ENCODE assay signal across 8 mouse cellular contexts in the genomic region with DNA sequence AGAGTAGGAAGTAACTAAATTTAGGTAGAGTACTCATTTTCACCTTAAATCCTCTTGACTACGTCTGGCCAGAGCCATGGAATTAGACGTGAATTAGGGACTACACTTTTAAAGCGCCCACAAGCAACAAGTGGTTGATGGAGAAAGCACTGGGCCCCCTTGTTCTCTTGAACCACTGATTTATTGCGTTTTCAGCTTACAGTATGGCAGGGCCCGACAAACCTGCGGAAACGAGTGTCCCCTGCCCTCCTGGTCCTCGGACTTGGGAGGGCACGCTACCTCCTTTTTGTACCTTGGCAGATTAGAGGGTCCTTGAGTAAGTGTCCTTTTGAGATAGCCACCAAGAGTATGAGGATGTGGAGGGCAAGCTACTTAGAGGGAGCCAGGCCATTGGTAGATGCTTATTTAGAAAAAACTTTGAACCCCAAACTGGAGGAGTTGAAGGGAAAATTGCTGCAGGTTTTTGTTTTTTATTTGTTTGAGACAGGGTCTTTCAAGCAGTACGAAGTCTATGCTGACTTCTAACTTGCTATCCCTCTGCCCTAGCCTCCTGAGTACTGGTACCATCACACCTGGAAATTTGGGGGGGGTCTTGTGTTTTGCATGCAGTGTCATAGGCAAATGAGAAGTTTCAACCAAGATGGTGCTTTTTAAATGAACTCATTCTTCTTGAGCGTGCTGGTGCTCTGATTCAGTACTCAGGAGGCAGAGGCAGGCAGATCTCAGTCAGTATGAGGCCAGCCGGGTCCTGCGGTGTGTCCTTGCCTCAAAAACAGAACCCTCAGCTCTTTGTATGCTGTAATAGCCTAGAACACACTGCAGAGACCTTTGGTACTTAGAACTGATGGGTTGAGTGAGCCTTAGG. TPM values are rescaled to one million over a fixed set of nuclear protein-coding genes. Genes with fewer than 3 reads are reported as not detected.
DNase-seq lines count a peak whose midpoint lies in the region; ATAC-seq and TF ChIP-seq lines count a peak whose summit lies in the region.

No protein-coding gene starts in this region.

- H3K4me2 ChIP-seq in heart, embryonic 15.5 days = peak overlapping the region; percentile 96
- peak overlapping the region; percentile 83 for H3K4me2 ChIP-seq in midbrain, embryonic 12.5 days (replicated peaks)

- H3K9ac ChIP-seq in heart, embryonic 15.5 days = peak overlapping the region; percentile 97
- H3K9ac ChIP-seq in ES-E14 (ENCODE audit: insufficient read depth, low read depth, low read length, poor library complexity, severe bottlenecking) = peak overlapping the region; percentile 98
- peak overlapping the region; percentile 98; the same call in 1 of the 2 replicates for H3K9ac ChIP-seq in midbrain, embryonic 12.5 days (replicated peaks)

- peaks cover 56% of the 10 kb centered on the region for H3K4me1 ChIP-seq in heart, embryonic 15.5 days (replicated peaks)
- H3K4me1 ChIP-seq in ES-E14 (ENCODE audit: control insufficient read depth in 2 of 2, insufficient read depth in 2 of 2, low read length in 2 of 2, poor library complexity in 1 of 2) = peaks cover 13 to 17% of the 10 kb centered on the region in 2 experiments; a peak in 3 of 4 replicates
- H3K4me1 ChIP-seq in midbrain, embryonic 12.5 days = peaks cover 31% of the 10 kb centered on the region

- no peak for ATAC-seq in heart, embryonic 15.5 days (replicated peaks; ENCODE audit: insufficient number of reproducible peaks, insufficient read depth, low FRiP score, low read depth)
- no peak for ATAC-seq in midbrain, embryonic 12.5 days (ENCODE audit: low FRiP score, low read depth)

- H3K27me3 ChIP-seq in heart, embryonic 15.5 days = no peaks in the 10 kb centered on the region
- no peaks in the 10 kb centered on the region for H3K27me3 ChIP-seq in midbrain, embryonic 12.5 days

- 36% methylated on average over 13 of the region's 13 CpGs for WGBS in heart, embryonic 15.5 days
- WGBS in midbrain, embryonic 12.5 days = 36% methylated on average over 13 of the region's 13 CpGs

- no peaks in the 10 kb centered on the region for H3K36me3 ChIP-seq in heart, embryonic 15.5 days
- peaks cover 6% of the 10 kb centered on the region for H3K36me3 ChIP-seq in ES-E14 (ENCODE audit: control insufficient read depth, insufficient read depth, low read length, poor library complexity, severe bottlenecking)
- H3K36me3 ChIP-seq in midbrain, embryonic 12.5 days = no peaks in the 10 kb centered on the region

- no peaks in the 10 kb centered on the region for H3K9me3 ChIP-seq in heart, embryonic 15.5 days (replicated peaks)
- no peaks in the 10 kb centered on the region for H3K9me3 ChIP-seq in ES-E14 (ENCODE audit: control insufficient read depth, insufficient read depth, low read depth, low read length)
- H3K9me3 ChIP-seq in midbrain, embryonic 12.5 days = no peaks in the 10 kb centered on the region

- peak overlapping the region; percentile 99 for H3K27ac ChIP-seq in heart, embryonic 15.5 days
- peak overlapping the region; percentile 96; the same call in 1 of the 2 replicates for H3K27ac ChIP-seq in ES-E14 (ENCODE audit: insufficient read depth, low read depth, low read length, poor library complexity, severe bottlenecking)
- peak overlapping the region; percentile 98 for H3K27ac ChIP-seq in midbrain, embryonic 12.5 days (replicated peaks)

- peak overlapping the region; percentile 87 for H3K4me3 ChIP-seq in heart, embryonic 15.5 days
- peak overlapping the region; percentile 64 to 95 for H3K4me3 ChIP-seq in ES-E14 (ENCODE audit: insufficient read depth in 1 of 2, low read depth in 1 of 2, low read length in 2 of 2, poor library complexity in 1 of 2, severe bottlenecking in 1 of 2)
- H3K4me3 ChIP-seq in midbrain, embryonic 12.5 days = peak overlapping the region; percentile 94

- in situ Hi-C loops in ES-E14 (cut with MboI; ENCODE audit: low sequenced_read_pairs in 2 of 2, unreplicated experiment in 2 of 2) = no loop called here

- no peak for DNase-seq in heart, adult 9 months (ENCODE audit: low spot score in 2 of 2)
- DNase-seq in ES-E14 (ENCODE audit: low read depth, low spot score) (no peak), adipocyte (ENCODE audit: low spot score) (no peak)
- DNase-seq in forelimb bud, embryonic 11.5 days (ENCODE audit: low read depth, low spot score) = peak; percentile 17
- no peak for DNase-seq in ovary, postnatal 10 days (ENCODE audit: low spot score)
- no peak for DNase-seq in c-Kit-positive CD71-positive TER-119-positive erythroid progenitor cells, embryonic 14.5 days (ENCODE audit: low spot score)

TF ChIP-seq in ES-E14, 5 proteins besides CTCF, POLR2A, EP300 and RAD21:
- TF ChIP-seq ZC3H11A (IDR thresholded peaks at IDR 0.05; ENCODE audit: borderline replicate concordance, low read depth, low read length) = no peak
- TF ChIP-seq HCFC1 (IDR thresholded peaks at IDR 0.05; ENCODE audit: borderline replicate concordance, insufficient read depth, low read length) = no peak
- TF ChIP-seq MAFK (IDR thresholded peaks at IDR 0.05; ENCODE audit: insufficient read depth, low read depth, low read length) = no peak
- no peak for TF ChIP-seq ZNF384 (IDR thresholded peaks at IDR 0.05; ENCODE audit: low read depth, low read length)
- no peak for TF ChIP-seq CHD2 (IDR thresholded peaks at IDR 0.05; ENCODE audit: low read depth, low read length)

RNA-seq across cellular contexts. Expression of a gene that starts 2.4 kb away (rescaled TPM):
- 140 and 162 TPM in 2 replicates for polyA plus RNA-seq in heart, embryonic 15.5 days (2015; fragmentation: Nextera tagmentation; extraction: Ambion mirVana)
- 43.5 and 49.5 TPM in 2 replicates for total RNA-seq in ES-E14 (2012; rRNA removed)
- 237 and 256 TPM in 2 replicates for polyA plus RNA-seq in midbrain, embryonic 12.5 days (2016; fragmentation: Nextera tagmentation; extraction: Ambion mirVana)

RNA-seq across cellular contexts. Expression of a gene that starts 36.0 kb away (rescaled TPM):
- 48.0 and 63.1 TPM in 2 replicates for polyA plus RNA-seq in heart, embryonic 15.5 days (2015; fragmentation: Nextera tagmentation; extraction: Ambion mirVana)
- total RNA-seq in ES-E14 (2012; rRNA removed) = 56.4 and 75.4 TPM in 2 replicates
- 58.3 and 72.6 TPM in 2 replicates for polyA plus RNA-seq in midbrain, embryonic 12.5 days (2016; fragmentation: Nextera tagmentation; extraction: Ambion mirVana)

RNA-seq across cellular contexts. Expression of a gene that starts 39.8 kb away (rescaled TPM):
- polyA plus RNA-seq in heart, embryonic 15.5 days (2015; fragmentation: Nextera tagmentation; extraction: Ambion mirVana) = 1.1 and 3.5 TPM in 2 replicates
- not detected in 2 replicates for total RNA-seq in ES-E14 (2012; rRNA removed)
- polyA plus RNA-seq in midbrain, embryonic 12.5 days (2016; fragmentation: Nextera tagmentation; extraction: Ambion mirVana) = 2.6 and 3.6 TPM in 2 replicates
